Comparison of ENCODE assay signal across 8 mouse cellular contexts in genomic region chr1:168356970-168357441, GRCm38 (mm10).
DNase-seq lines count a peak whose midpoint lies in the region; ATAC-seq and TF ChIP-seq lines count a peak whose summit lies in the region.

No protein-coding gene starts in this region.

- WGBS in embryonic facial prominence, embryonic 11.5 days: 4% methylated on average over 14 of the region's 14 CpGs
- 35% methylated on average over 14 of the region's 14 CpGs for WGBS in kidney, adult 2 months

- H3K9ac ChIP-seq in embryonic facial prominence, embryonic 11.5 days (replicated peaks; ENCODE audit: low read length): peak overlapping the region; percentile 30; the same call in 1 of the 2 replicates

- H3K36me3 ChIP-seq in embryonic facial prominence, embryonic 11.5 days (replicated peaks; ENCODE audit: control insufficient read depth, insufficient read depth, low read depth, low read length): no peaks in the 10 kb centered on the region
- H3K36me3 ChIP-seq in kidney, adult 2 months (ENCODE audit: control insufficient read depth, insufficient read depth, low read length): no peaks in the 10 kb centered on the region

- peak; percentile 63 for ATAC-seq in embryonic facial prominence, embryonic 11.5 days (replicated peaks; ENCODE audit: insufficient number of reproducible peaks, low FRiP score, low TSS enrichment, low read depth)

- H3K4me2 ChIP-seq in embryonic facial prominence, embryonic 11.5 days (ENCODE audit: low read depth, low read length): peak overlapping the region; percentile 17; the same call in 1 of the 2 replicates

- H3K4me3 ChIP-seq in embryonic facial prominence, embryonic 11.5 days (ENCODE audit: low read depth, low read length): no peak overlapping the region
- no peak overlapping the region for H3K4me3 ChIP-seq in kidney, adult 2 months (ENCODE audit: insufficient read depth, low read depth, low read length)

- peaks cover 16% of the 10 kb centered on the region for H3K4me1 ChIP-seq in embryonic facial prominence, embryonic 11.5 days (ENCODE audit: control insufficient read depth, insufficient read depth, low read length)
- peaks cover 41% of the 10 kb centered on the region for H3K4me1 ChIP-seq in kidney, adult 2 months (ENCODE audit: control insufficient read depth, insufficient read depth, low read length)

- H3K27me3 ChIP-seq in embryonic facial prominence, embryonic 11.5 days (ENCODE audit: control insufficient read depth, insufficient read depth, low read length): no peaks in the 10 kb centered on the region
- no peaks in the 10 kb centered on the region for H3K27me3 ChIP-seq in kidney, adult 2 months (replicated peaks; ENCODE audit: control insufficient read depth, insufficient read depth, low read length)

- peak; percentile 67 for DNase-seq in cerebellum, postnatal 10 days
- DNase-seq in cerebellum, adult 9-10 months: no peak
- peak; percentile 66 for DNase-seq in embryonic facial prominence, embryonic 11.5 days (ENCODE audit: low spot score)
- peak; percentile 87 for DNase-seq in kidney, adult 2 months
- peak; percentile 17 for DNase-seq in lung, postnatal 14 days
- no peak for DNase-seq in adrenal gland, adult (ENCODE audit: inconsistent age in 2 of 2, low spot score in 1 of 2)
- DNase-seq in thymus, postnatal 10 days (ENCODE audit: low spot score in 2 of 2): no peak
- no peak for DNase-seq in right cerebral cortex, adult 2 months (ENCODE audit: low spot score in 2 of 2)

- H3K27ac ChIP-seq in embryonic facial prominence, embryonic 11.5 days (replicated peaks; ENCODE audit: low read depth, low read length): no peak overlapping the region
- 0 out of 2 replicates have a peak overlapping the region, but pooled peaks have one; percentile 11 for H3K27ac ChIP-seq in kidney, adult 2 months (ENCODE audit: insufficient read depth, low read depth, low read length)

- no peak for TF ChIP-seq POLR2A in kidney, adult 2 months (IDR thresholded peaks at IDR 0.05; ENCODE audit: low read depth, low read length)

- no peaks in the 10 kb centered on the region for H3K9me3 ChIP-seq in embryonic facial prominence, embryonic 11.5 days (replicated peaks; ENCODE audit: control insufficient read depth, low read length)

- TF ChIP-seq CTCF in kidney, adult 2 months (conservative IDR thresholded peaks at IDR 0.05; ENCODE audit: insufficient read depth, insufficient read length, low read depth, low read length): no peak

Comparison
In these comparisons a context has a peak if more than half of its experiments do, and no peak if none do; other contexts are left out.
1. DNase-seq: peak in cerebellum, postnatal 10 days (2 of 2), embryonic facial prominence, embryonic 11.5 days (single experiment), kidney, adult 2 months (single experiment) and lung, postnatal 14 days (single experiment); none in cerebellum, adult 9-10 months (single experiment), adrenal gland, adult (0 of 2), thymus, postnatal 10 days (0 of 2) and right cerebral cortex, adult 2 months (0 of 2).